Mouse (Mus musculus) forebrain, postnatal 0 days (tissue): ENCODE results near the gene Arl8a. TPM values are rescaled to one million over a fixed set of nuclear protein-coding genes. Genes with fewer than 3 reads are reported as not detected.
"Not testable (repeated sequence)": the region's sequence is repeated elsewhere in the genome, so short reads cannot be mapped to it uniquely, and the experiment has no call there.

Experiments used
- ATAC-seq: fragments of 200-750 bp; cut with Nextera tagmentation; 2 replicates; pipeline ENCODE4 v1.8.0; 2017; ENCODE audit warnings: mild to moderate bottlenecking, moderate library complexity
- DNase-seq: peaks from one replicate; pipeline ENCODE4 v3.0.0-alpha.2; 2015
- H3K27ac ChIP-seq: fragments of 300-500 bp; sonication (generic); 2 replicates; pipeline ENCODE4 v1.5.1; 2014; ENCODE audit warnings: low read depth, mild to moderate bottlenecking, antibody characterized with exemption, low read length, moderate library complexity, mixed read lengths
- H3K27me3 ChIP-seq: fragments of 300-500 bp; sonication (generic); 2 replicates; pipeline ENCODE4 v1.6.1; 2014; ENCODE audit warnings: mild to moderate bottlenecking, low read length, mixed read lengths; ENCODE audit not compliant: insufficient read depth
- H3K36me3 ChIP-seq: fragments of 300-500 bp; sonication (generic); 2 replicates; pipeline ENCODE4 v1.6.1; 2014; ENCODE audit warnings: mild to moderate bottlenecking, moderate library complexity; ENCODE audit not compliant: insufficient read depth
- H3K4me1 ChIP-seq: fragments of 300-500 bp; sonication (generic); 2 replicates; pipeline ENCODE4 v1.6.1; 2014; ENCODE audit warnings: antibody characterized with exemption; ENCODE audit not compliant: insufficient read depth
- H3K4me2 ChIP-seq: fragments of 300-500 bp; sonication (generic); 2 replicates; pipeline ENCODE4 v1.6.1; 2014; ENCODE audit warnings: low read depth, mild to moderate bottlenecking, moderate library complexity
- H3K4me3 ChIP-seq: fragments of 300-500 bp; sonication (generic); 2 replicates; pipeline ENCODE4 v1.5.1; 2014; ENCODE audit warnings: low read depth, low read length, mixed read lengths
- H3K9ac ChIP-seq: fragments of 300-500 bp; sonication (generic); 2 replicates; pipeline ENCODE4 v1.6.1; 2014; ENCODE audit warnings: mild to moderate bottlenecking
- H3K9me3 ChIP-seq: fragments of 300-500 bp; sonication (generic); 2 replicates; pipeline ENCODE4 v1.6.1; 2016; ENCODE audit warnings: low read length
- CTCF ChIP-seq: sonication (generic); IDR thresholded peaks from 2 replicates; pipeline ENCODE4 v1.5.1; 2016; ENCODE audit warnings: antibody characterized with exemption, control low read depth, low read depth
- WGBS: fragments of 180-500 bp; shearing (Covaris S2); extraction: QIAGEN DNeasy Blood & Tissue Kit; methylation state at CpG from one replicate; pipeline ENCODE4 v1.1.7; 2014; 5-methylcytosine and 5-hydroxymethylcytosine counted together
- polyA plus RNA-seq: library from polyadenylated mRNA; unstranded; fragments of >200 nt; fragmentation: Nextera tagmentation; extraction: Ambion mirVana; gene quantifications from 2 replicates; pipeline ENCODE4 v1.2.1, GENCODE M21; 2015
- total RNA-seq: library from RNA; depleted of rRNA; stranded (reverse); fragments of >200 nt; gene quantifications from 2 replicates; pipeline ENCODE4 v1.2.3, GENCODE M21; 2014

Arl8a gene
- total and polyA plus RNA-seq, 2 experiments from 2014 or later: 344 to 457 TPM

DNA sequence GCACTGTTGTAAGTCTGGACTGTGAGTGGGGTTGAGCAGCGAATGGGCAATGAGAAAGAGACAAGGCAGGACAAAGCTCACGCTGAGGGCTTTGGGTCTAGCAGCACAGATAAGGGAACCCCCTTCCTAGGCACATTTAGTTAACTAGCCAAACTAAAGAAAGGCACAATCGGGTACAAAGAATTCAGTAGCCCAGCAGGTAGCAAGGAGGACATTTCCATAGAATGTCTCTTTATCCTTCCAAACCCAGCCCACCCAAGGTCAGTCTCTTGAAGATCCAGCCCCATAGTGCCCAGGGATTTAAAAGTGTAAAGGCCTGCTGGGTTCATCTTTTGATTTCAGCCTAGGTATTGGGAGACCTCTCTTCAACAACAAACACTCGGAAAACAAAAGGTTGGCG lies 39.3 kb downstream of the Arl8a start:
- H3K27ac ChIP-seq: no peak overlapping the region
- DNase-seq (no peak), ATAC-seq (no peak)
- no peaks in the 10 kb centered on the region for H3K4me1 ChIP-seq
- no peak overlapping the region for H3K4me3 ChIP-seq
- H3K9me3 ChIP-seq: no peaks in the 10 kb centered on the region
- no peak overlapping the region for H3K9ac ChIP-seq
- WGBS: 26% methylated on average over 5 of the region's 5 CpGs
- H3K4me2 ChIP-seq: no peak overlapping the region
- TF ChIP-seq CTCF: no peak
- no peaks in the 10 kb centered on the region for H3K27me3 ChIP-seq
- H3K36me3 ChIP-seq: no peaks in the 10 kb centered on the region

DNA sequence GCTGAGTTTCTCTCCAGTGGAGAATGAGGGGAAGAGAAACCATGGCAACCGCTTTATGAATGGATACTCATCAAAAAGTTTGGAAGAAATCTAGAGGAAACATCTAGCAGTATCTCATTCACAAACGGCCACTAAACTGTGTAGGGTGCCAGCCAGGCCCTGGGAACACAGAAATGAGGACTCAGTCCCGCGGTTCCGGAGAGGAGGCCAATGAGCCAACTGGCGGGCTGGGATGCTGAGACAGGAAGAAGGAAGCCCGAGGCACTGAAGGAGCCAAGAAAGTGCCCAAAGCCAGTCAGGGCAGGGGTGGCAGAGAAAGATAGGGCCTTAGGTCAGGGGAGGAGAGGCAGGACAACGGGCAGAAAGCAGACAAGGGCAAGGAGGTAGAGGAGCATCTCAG lies 39.8 kb downstream of the Arl8a start:
- 23% methylated on average over 8 of the region's 8 CpGs for WGBS
- Histone ChIP-seq H3K27ac (no peak overlapping the region), H3K4me2 (no peak overlapping the region), H3K4me3 (no peak overlapping the region), H3K9ac (no peak overlapping the region), H3K4me1 (no peaks in the 10 kb centered on the region), H3K9me3 (no peaks in the 10 kb centered on the region), H3K27me3 (no peaks in the 10 kb centered on the region), H3K36me3 (no peaks in the 10 kb centered on the region)
- DNase-seq (peak; percentile 16), ATAC-seq (peak; percentile 29)
- TF ChIP-seq CTCF: no peak

DNA sequence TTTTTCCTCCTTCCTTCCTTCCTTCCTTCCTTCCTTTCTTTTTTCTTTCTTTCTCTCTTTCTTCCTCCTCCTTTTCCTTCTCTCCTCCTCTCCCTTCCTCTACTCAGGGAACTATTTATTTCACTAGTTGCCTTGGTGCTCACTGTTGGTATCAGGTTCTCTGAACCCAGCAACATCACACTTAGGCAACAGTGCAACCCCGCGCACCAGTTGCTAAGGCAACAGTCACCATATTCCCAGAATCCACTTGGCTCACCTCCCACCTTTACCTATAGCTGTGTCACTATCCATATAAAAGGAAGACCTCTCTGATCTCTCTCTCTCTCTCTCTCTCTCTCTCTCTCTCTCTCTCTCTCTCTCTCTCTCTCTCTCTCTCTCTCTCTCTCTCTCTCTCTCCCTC lies 40.4 kb downstream of the Arl8a start:
- not testable (repeated sequence) for H3K4me2 ChIP-seq, DNase-seq, H3K9me3 ChIP-seq, H3K27ac ChIP-seq, H3K36me3 ChIP-seq, H3K9ac ChIP-seq, ATAC-seq, H3K4me1 ChIP-seq, H3K4me3 ChIP-seq, H3K27me3 ChIP-seq
- 31% methylated on average over 2 of the region's 2 CpGs for WGBS

DNA sequence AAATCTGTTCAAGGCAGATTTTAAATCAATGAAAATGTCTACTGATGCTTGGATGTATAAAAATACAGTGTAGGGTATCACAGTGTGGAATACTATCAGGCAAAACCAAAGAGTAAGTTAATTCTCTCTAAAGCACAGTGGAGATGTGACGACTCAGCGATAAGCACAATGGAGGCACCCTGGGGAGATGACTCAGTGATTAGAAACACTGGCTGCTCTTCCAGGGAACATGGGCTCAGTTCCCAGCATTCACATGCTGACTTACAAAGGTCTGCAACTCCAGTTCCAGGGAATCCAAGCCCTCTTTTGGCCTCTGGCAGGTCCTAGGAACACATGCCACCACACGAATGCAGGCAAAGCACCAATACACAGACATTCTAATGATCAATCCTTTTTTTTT lies 41.6 kb downstream of the Arl8a start:
- TF ChIP-seq CTCF: no peak
- Histone ChIP-seq H3K27me3 (no peaks in the 10 kb centered on the region), H3K27ac (no peak overlapping the region), H3K9me3 (no peaks in the 10 kb centered on the region), H3K9ac (no peak overlapping the region), H3K4me1 (no peaks in the 10 kb centered on the region), H3K36me3 (no peaks in the 10 kb centered on the region), H3K4me3 (no peak overlapping the region), H3K4me2 (no peak overlapping the region)
- DNase-seq (peak; percentile 62), ATAC-seq (no peak)
- 8% methylated on average over 3 of the region's 3 CpGs for WGBS

DNA sequence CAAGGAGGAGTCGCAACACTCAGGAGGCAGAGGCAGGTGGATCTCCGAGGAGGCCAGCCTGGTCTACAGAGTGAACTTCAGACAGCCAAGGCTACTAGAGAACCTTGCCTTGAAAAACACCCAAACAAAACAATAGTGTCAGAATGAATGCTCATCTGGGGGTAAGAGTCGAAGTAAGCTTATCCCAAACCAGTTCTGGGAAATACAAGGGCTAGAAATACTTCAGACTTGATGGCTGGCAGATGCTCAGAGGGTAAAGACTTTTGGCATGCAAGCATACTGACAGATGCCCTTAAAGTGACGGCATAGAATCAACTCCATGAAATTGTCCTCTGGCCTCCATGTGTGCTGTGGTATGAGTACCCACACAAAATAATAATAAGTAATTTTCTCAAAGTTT lies 42.6 kb downstream of the Arl8a start:
- DNase-seq (no peak), ATAC-seq (no peak)
- WGBS: 90% methylated on average over 4 of the region's 4 CpGs
- no peak overlapping the region for H3K4me3 ChIP-seq
- H3K27me3 ChIP-seq: no peaks in the 10 kb centered on the region
- no peak for TF ChIP-seq CTCF
- no peaks in the 10 kb centered on the region for H3K36me3 ChIP-seq
- H3K4me1 ChIP-seq: no peaks in the 10 kb centered on the region
- no peak overlapping the region for H3K9ac ChIP-seq
- no peaks in the 10 kb centered on the region for H3K9me3 ChIP-seq
- H3K4me2 ChIP-seq: no peak overlapping the region
- H3K27ac ChIP-seq: no peak overlapping the region

DNA sequence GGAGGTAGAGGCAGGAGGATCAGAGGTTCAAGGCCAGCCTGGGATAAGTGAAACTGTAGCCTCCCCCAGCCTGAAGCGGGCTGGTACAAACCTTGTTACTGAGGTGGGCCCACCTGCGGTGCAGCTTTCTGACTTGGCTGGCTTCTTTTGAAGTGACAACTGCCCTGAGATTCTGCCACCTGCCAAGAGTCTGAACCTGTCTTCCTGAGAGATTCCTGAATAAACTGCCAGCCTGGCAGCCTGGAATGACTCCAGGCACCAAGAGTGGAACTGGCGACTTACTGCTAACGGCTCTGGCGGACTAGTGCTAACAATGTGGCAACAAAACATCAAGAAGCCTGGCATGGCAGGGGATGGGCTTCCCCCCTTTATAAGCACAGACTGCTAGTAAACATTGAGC lies 47.7 kb downstream of the Arl8a start:
- not testable (repeated sequence) for H3K4me2 ChIP-seq, H3K9ac ChIP-seq, H3K4me1 ChIP-seq, H3K9me3 ChIP-seq, H3K36me3 ChIP-seq, H3K4me3 ChIP-seq, H3K27ac ChIP-seq, H3K27me3 ChIP-seq, ATAC-seq
- DNase-seq: peak; percentile 29
- WGBS: 39% methylated on average over 5 of the region's 5 CpGs

DNA sequence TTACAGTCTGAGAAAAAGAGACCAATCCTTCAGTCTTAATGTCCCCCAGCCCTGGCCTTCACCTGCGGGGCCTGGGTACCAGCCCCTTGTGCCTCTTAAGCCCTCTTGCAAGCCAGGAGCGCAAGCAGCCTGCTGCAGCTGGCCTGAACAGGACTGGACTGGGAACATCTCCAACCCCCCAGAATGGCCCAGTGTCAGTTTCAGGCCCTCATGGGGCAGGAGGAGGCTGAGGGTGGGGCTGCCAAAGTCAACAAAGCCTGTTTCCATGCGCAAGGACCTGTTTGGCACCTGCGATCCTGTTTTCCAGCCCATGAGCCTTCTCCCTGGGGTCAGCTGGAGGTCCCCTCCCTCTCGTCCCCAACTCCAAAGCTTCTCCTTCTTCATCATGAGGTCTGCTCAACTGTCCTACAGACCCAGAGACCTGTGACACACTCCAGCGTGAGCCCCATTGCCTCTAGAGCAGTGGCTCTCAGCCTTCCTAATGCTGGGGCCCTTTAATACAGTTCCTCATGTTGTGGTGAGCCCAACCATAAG lies 49.4 kb downstream of the Arl8a start:
- WGBS: 88% methylated on average over 6 of the region's 6 CpGs
- Histone ChIP-seq H3K36me3 (no peaks in the 10 kb centered on the region), H3K9ac (no peak overlapping the region), H3K4me3 (no peak overlapping the region), H3K27me3 (no peaks in the 10 kb centered on the region), H3K4me1 (no peaks in the 10 kb centered on the region), H3K27ac (no peak overlapping the region), H3K9me3 (no peaks in the 10 kb centered on the region), H3K4me2 (no peak overlapping the region)
- no peak for TF ChIP-seq CTCF
- no peak for ATAC-seq
- no peak for DNase-seq

DNA sequence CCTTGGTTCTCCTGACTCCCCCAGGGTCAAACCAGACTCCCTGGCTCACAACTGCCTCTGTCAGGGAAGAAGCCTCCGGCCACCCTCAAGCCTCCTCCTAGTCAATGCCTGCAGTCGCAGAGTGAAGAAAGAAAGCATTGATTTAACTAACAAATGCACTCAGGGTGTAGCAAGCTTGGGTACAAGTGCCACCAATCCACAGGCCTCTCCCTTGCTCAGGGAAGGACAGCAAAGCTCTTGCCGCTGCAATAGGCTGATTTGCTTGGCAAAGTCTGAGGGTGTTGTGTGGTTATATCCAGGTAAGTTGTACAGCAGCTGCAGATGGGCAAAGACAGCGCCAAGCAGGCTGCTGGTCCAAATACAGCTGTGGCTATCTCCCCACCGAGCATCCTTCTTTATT lies 51.8 kb downstream of the Arl8a start:
- 32% methylated on average over 5 of the region's 5 CpGs for WGBS
- Histone ChIP-seq H3K36me3 (no peaks in the 10 kb centered on the region), H3K27me3 (no peaks in the 10 kb centered on the region), H3K4me1 (no peaks in the 10 kb centered on the region), H3K4me3 (no peak overlapping the region), H3K4me2 (no peak overlapping the region), H3K9me3 (no peaks in the 10 kb centered on the region), H3K27ac (no peak overlapping the region), H3K9ac (no peak overlapping the region)
- DNase-seq (no peak), ATAC-seq (no peak)
- TF ChIP-seq CTCF: no peak
